Mouse (Mus musculus) MEL (cell line): ENCODE measurements around the gene Elmsan1.

ENCODE experiments used
- CTCF ChIP-seq, 3 experiments: IDR thresholded peaks in 2 of 3; conservative IDR thresholded peaks in 1 of 3; 2 replicates each; pipeline ENCODE4 v1.5.1; 2011 to 2012; ENCODE audit warnings: low read length in 3 of 3, low read depth in 2 of 3, mild to moderate bottlenecking in 2 of 3, improper control_type of control experiment in 1 of 3, inconsistent platforms in 1 of 3, mixed read lengths in 1 of 3, moderate library complexity in 1 of 3; ENCODE audit not compliant: control insufficient read depth in 1 of 3, insufficient read depth in 1 of 3, poor library complexity in 1 of 3, severe bottlenecking in 1 of 3
- E2F4 ChIP-seq: IDR thresholded peaks from 2 replicates; pipeline ENCODE4 v1.6.1; 2011; ENCODE audit warnings: low read depth, low read length, improper control_type of control experiment, borderline replicate concordance
- ELF1 ChIP-seq: IDR thresholded peaks from 2 replicates; pipeline ENCODE4 v1.6.1; 2014; ENCODE audit warnings: low read depth, mild to moderate bottlenecking, inconsistent platforms, low read length, improper control_type of control experiment, moderate library complexity
- GATA1 ChIP-seq: IDR thresholded peaks from 2 replicates; pipeline ENCODE4 v1.6.1; 2011; ENCODE audit warnings: low read depth, low read length, improper control_type of control experiment
- KAT2A ChIP-seq: conservative IDR thresholded peaks from 2 replicates; pipeline ENCODE4 v1.6.1; 2012; ENCODE audit warnings: low read depth, low read length, improper control_type of control experiment, inconsistent platforms
- MAX ChIP-seq: IDR thresholded peaks from 2 replicates; pipeline ENCODE4 v1.6.1; 2011; ENCODE audit warnings: low read length, improper control_type of control experiment
- TBP ChIP-seq: IDR thresholded peaks from 2 replicates; pipeline ENCODE4 v1.8.0; 2011; ENCODE audit warnings: low read depth, low read length, improper control_type of control experiment

- TF ChIP-seq KAT2A (no peak), CTCF (IDR thresholded peaks at IDR 0.05 in 2 of 3, conservative IDR thresholded peaks at IDR 0.05 in 1 of 3; ENCODE audit: control insufficient read depth in 1 of 3, insufficient read depth in 1 of 3, low read depth in 2 of 3, low read length in 3 of 3, poor library complexity in 1 of 3, severe bottlenecking in 1 of 3) (no peak), TBP (no peak), MAX (no peak), ELF1 (no peak), E2F4 (no peak), GATA1 (no peak)
Measured at GRCm38 (mm10) chr12:84212297-84212696, 6.4 kb downstream of the Elmsan1 start.
